ENCODE assay signal across 31 mouse cellular contexts in genomic region chr5:21314696-21315095, GRCm38 (mm10).
"Had no signal": no experiment of that assay in that cellular context is flagged by ENCODE, and none has a peak within 500 bp of the region (broad histone marks: within the 10 kb centered on the region; RNA-seq: fewer than 3 reads in every experiment).

No protein-coding gene starts in this region.

- H3K27ac ChIP-seq: limb, embryonic 10.5 days; limb, embryonic 12.5 days; limb, embryonic 13.5 days; limb, embryonic 15.5 days; liver, embryonic 12.5 days; liver, embryonic 13.5 days; liver, embryonic 14.5 days; liver, embryonic 15.5 days; lung, embryonic 15.5 days; macrophage; midbrain, embryonic 10.5 days; midbrain, embryonic 12.5 days; midbrain, embryonic 13.5 days; midbrain, embryonic 15.5 days had no signal

- H3K9ac ChIP-seq: limb, embryonic 12.5 days; limb, embryonic 13.5 days; limb, embryonic 15.5 days; liver, embryonic 12.5 days; liver, embryonic 13.5 days; liver, embryonic 14.5 days; liver, embryonic 15.5 days; liver, postnatal 0 days; lung, embryonic 14.5 days; lung, embryonic 15.5 days; midbrain, embryonic 12.5 days; midbrain, embryonic 13.5 days; midbrain, embryonic 15.5 days had no signal

- H3K4me2 ChIP-seq: limb, embryonic 12.5 days; limb, embryonic 13.5 days; limb, embryonic 15.5 days; liver, embryonic 11.5 days; liver, embryonic 12.5 days; liver, embryonic 13.5 days; liver, embryonic 15.5 days; lung, embryonic 14.5 days; lung, embryonic 15.5 days; midbrain, embryonic 11.5 days; midbrain, embryonic 12.5 days; midbrain, embryonic 13.5 days; midbrain, embryonic 15.5 days had no signal

- H3K36me3 ChIP-seq: limb, embryonic 10.5 days; limb, embryonic 12.5 days; limb, embryonic 13.5 days; limb, embryonic 15.5 days; liver, embryonic 12.5 days; liver, embryonic 13.5 days; liver, embryonic 15.5 days; lung, embryonic 15.5 days; midbrain, embryonic 10.5 days; midbrain, embryonic 12.5 days; midbrain, embryonic 13.5 days; midbrain, embryonic 15.5 days had no signal

- H3K4me1 ChIP-seq: limb, embryonic 10.5 days; limb, embryonic 12.5 days; limb, embryonic 13.5 days; limb, embryonic 15.5 days; liver, embryonic 12.5 days; liver, embryonic 13.5 days; liver, embryonic 15.5 days; lung, embryonic 15.5 days; megakaryocyte, embryonic 14.5 days; midbrain, embryonic 10.5 days; midbrain, embryonic 12.5 days; midbrain, embryonic 13.5 days; midbrain, embryonic 15.5 days had no signal

- H3K9me3 ChIP-seq: limb, embryonic 10.5 days; limb, embryonic 12.5 days; limb, embryonic 13.5 days; limb, embryonic 15.5 days; liver, embryonic 12.5 days; liver, embryonic 13.5 days; liver, embryonic 15.5 days; lung, embryonic 15.5 days; midbrain, embryonic 10.5 days; midbrain, embryonic 13.5 days; midbrain, embryonic 15.5 days had no signal

- H3K4me3 ChIP-seq: limb, embryonic 10.5 days; limb, embryonic 12.5 days; limb, embryonic 13.5 days; limb, embryonic 15.5 days; liver, embryonic 12.5 days; liver, embryonic 13.5 days; liver, embryonic 15.5 days; lung, embryonic 15.5 days; megakaryocyte, embryonic 14.5 days; midbrain, embryonic 10.5 days; midbrain, embryonic 12.5 days; midbrain, embryonic 13.5 days; midbrain, embryonic 15.5 days; myocyte had no signal

- DNase-seq: left cerebral cortex, postnatal 4 days; liver; liver, embryonic 13.5 days; liver, postnatal 0 days; lung, adult 18-20 months; lung, adult 2 months; lung, embryonic 14.5 days; lung, postnatal 10 days; lung, postnatal 14 days; lung, postnatal 36 days; lung, postnatal 4 days; midbrain, embryonic 14.5 days had no signal

- H3K27me3 ChIP-seq: limb, embryonic 12.5 days; limb, embryonic 13.5 days; limb, embryonic 15.5 days; liver, embryonic 12.5 days; liver, embryonic 13.5 days; liver, embryonic 15.5 days; lung, embryonic 15.5 days; megakaryocyte, embryonic 14.5 days; midbrain, embryonic 12.5 days; midbrain, embryonic 13.5 days; midbrain, embryonic 15.5 days had no signal

- ATAC-seq: liver, embryonic 12.5 days; liver, postnatal 0 days; lung, postnatal 0 days; midbrain, embryonic 13.5 days; midbrain, embryonic 15.5 days; midbrain, embryonic 16.5 days had no signal
